Mouse (Mus musculus): Measurements from ENCODE around the gene Ddrgk1.
"Not testable (repeated sequence)": the region's sequence is repeated elsewhere in the genome, so short reads cannot be mapped to it uniquely, and the experiment has no call there.

Gene Ddrgk1

DNA sequence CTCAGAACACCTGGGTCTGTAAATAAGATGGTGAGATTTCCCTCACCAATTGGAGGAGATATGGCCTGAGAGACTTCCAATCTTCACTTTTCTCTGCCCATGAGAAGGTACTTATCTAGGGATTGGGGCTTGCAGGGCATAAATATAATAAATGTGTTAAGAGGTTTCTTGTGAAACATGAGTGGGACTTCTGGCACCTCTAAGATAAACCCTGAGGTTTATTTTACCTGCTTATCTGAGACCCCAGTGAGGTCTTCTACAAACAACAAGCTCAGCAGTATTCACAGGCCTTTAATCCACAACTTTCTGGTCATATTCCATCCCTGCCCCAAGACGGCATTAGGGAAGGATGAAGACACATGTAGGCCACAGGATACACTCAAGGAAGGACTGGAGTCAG, 10.7 kb downstream of the Ddrgk1 start:
- no peak for DNase-seq (ENCODE audit: extremely low read depth, low read depth, low spot score)

GRCm38 (mm10) chr2:130653303-130653702, 11.2 kb downstream of the Ddrgk1 start:
- no peak for DNase-seq (ENCODE audit: extremely low read depth, low read depth, low spot score)

DNA sequence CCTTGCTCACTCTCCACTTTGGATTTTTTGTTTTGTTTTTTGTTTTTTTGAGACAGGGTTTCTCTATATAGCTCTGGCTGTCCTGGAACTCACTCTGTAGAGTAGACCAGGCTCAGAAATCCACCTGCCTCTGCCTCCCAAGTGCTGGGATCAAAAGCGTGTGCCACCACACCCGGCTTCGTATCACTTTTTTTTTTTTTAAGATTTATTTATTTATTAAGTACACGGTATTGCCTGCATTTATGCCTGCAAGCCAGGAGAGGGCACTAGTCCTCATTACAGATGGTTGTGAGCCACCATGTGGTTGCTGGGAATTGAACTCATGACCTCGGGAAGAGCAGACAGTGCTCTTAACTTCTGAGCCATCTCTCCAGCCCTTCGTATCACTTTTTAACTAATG, 15.4 kb downstream of the Ddrgk1 start:
- DNase-seq (ENCODE audit: extremely low read depth, low read depth, low spot score), result not testable (repeated sequence)

DNA sequence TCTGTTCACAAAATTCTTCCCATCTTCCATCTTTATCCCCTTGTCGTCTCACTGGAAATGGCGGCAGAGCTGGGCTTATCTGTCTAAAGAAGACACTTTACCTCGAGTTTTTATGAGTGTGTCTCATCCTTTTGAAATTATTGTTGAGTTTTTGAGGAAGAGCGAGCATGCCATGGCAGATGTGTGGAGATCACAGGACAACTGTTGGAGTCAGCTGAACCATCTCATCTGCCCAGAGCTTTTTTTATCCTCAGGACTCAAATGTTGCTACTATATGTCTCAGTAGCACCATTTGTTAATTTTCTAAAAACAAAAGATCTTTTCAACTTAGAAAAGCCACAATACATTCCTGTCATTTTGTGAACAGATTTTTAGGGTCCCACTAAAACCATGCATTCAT, 19.3 kb downstream of the Ddrgk1 start:
- no peak for DNase-seq (ENCODE audit: extremely low read depth, low read depth, low spot score)

- no peak for DNase-seq (ENCODE audit: extremely low read depth, low read depth, low spot score)
Measured at GRCm38 (mm10) chr2:130642684-130643369, 21.6 kb downstream of the Ddrgk1 start, which contains the start of gene Lzts3. Gene Lzts3, minus strand, starts transcription at chr2:130642803.

DNA sequence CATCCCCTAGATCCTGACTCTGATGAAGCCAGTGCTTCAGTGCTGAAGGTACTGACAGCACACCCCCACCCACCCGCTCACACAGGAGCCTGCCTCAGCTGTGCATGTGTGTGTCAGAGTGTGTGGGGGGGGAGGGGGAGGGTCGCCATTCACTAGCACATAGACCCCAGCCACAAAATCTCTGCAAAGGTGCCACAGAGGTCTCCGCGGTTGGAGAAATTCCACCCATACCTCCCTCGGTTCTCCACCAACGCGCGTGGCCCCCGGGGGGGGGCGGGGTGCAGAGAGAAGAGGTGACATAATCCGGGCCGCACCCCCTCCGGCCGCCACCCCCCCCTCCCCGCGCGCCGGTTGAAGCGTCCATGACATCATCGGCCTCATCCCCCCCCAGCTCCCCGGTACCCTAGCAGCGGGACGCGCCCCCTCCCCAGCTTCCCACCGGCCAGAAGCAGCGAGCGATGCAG, 22.2 kb downstream of the Ddrgk1 start:
- DNase-seq (ENCODE audit: extremely low read depth, low read depth, low spot score), result no peak

DNA sequence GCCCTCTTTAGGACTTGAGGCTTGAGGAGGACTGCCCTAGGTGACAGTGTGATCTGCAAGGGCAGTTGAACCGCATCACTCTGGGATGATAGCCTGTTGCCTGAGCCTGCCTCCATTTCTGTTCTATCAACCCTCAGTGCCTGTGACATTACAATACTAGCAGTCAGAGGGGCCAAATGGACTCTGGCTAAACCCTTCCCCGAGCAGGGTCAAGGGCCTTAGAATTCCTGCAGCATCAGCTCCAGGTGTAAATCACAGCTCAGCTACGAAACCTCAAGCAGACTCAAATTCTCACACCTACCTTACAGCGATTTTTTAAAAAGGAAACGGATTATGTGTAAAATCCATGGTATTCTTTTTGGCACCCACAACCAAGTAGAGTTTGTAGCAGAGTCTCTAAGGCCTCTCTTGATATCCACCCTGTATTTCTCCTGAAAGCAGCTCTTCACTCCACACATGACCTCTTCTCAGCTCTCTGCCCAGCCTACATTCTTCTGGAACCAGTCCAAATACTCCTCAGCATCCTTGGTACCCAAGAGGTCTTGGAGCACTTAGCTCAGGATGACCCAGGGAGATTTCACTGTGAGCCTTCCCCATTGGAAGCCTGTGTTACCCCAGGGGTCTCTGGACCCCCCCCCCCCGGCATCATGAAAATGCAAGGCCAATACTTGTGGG, 23.0 kb downstream of the Ddrgk1 start:
- DNase-seq (ENCODE audit: extremely low read depth, low read depth, low spot score), result no peak

DNA sequence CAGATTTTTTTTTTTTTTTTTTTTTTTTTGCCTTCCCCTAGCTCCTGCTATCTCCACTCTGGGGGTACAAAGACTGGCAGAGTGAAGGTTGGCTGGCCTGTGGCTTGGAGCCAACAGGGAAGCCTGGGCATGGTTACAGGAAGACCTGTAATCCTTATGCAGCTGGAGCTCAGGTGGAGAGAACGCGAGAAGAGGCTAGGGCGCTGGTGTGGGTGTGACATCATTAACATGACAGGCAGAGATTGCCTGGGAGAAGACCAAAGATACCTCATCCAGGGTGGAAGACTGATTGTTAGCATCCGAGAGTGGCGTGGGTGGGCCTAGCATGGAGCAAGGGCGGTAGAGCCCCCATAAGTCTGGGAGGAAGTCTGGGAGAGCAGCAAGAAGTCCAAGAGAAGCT, 25.2 kb downstream of the Ddrgk1 start:
- DNase-seq (ENCODE audit: extremely low read depth, low read depth, low spot score), result no peak

DNA sequence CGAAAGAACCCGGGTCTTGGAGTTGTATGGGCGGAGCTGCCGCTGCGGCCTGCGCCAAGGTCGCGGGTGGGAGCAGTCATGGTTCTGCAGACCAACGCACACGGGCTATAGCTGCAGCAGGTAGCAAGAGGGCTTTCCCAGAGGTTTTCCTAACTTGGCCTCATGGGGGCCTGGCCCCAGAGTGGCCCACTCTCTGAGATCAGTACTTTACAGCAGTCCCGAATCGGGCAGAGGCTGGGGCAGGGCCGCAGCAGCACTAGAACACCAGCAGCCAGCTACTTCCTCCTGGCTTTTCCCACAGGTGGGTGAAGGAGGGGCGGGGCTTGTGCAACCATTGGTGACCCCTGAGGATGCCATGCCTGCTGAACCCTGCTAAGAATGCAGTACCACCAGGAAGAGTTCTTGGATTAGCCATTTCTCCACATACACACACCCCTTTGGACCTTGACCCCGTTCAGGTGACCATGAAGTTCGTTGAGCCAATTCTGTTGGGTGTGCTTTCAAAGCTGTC, 26.3 kb downstream of the Ddrgk1 start:
- no peak for DNase-seq (ENCODE audit: extremely low read depth, low read depth, low spot score)

DNA sequence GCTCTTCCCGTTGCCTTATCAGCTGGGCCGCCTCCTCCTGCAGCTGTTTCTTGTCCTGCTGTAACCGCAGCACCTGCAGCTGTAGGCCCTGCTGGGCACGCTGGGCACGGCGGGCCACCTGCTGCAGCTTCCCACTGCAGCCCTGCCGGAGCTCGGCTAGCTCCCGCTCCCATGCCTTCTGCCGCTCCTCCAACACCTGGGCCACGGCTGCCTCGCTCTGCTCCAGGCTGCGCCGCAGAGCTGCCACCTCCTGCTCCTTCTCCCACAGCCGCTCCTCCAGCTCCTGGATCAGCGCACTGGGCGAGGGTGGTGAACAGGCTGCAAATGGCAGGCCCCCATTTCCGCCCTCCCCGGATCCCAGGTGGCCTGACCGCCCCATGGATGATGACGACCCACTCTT, 28.6 kb downstream of the Ddrgk1 start:
- DNase-seq (ENCODE audit: extremely low read depth, low read depth, low spot score), result no peak

DNA sequence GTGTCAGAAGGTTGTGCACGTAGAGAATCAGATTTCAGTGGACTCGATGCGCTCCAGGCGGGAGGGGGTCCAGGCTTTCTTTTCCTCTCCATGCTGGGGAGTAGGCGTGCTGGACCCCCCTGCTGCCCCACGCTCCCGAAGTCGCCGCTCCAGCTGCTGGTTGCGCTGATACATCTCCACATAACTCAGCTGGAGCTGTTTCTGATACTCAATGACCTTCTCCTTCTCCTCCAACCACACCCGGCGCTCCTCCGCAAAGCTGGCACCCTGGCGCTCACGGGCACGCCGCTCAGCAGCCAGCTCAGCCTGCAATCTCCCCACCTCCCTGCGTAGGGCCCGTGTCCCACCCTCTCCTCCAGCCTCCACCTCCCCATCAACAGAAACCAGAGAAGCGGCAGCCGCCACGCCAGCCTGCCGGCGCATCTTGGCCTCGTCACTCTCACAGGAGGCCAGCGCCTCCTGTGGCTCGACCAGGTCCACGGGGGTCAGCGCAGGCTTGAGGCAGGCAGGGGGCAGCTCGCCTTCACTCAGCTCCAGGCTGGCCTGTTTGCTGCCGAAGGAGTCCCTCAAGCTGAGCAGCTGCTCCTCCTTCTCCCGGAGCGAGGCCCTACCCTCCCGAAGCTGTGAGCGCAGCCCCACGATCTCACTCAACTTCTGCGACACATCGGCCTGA, 29.6 kb downstream of the Ddrgk1 start:
- DNase-seq (ENCODE audit: extremely low read depth, low read depth, low spot score), result no peak

DNA sequence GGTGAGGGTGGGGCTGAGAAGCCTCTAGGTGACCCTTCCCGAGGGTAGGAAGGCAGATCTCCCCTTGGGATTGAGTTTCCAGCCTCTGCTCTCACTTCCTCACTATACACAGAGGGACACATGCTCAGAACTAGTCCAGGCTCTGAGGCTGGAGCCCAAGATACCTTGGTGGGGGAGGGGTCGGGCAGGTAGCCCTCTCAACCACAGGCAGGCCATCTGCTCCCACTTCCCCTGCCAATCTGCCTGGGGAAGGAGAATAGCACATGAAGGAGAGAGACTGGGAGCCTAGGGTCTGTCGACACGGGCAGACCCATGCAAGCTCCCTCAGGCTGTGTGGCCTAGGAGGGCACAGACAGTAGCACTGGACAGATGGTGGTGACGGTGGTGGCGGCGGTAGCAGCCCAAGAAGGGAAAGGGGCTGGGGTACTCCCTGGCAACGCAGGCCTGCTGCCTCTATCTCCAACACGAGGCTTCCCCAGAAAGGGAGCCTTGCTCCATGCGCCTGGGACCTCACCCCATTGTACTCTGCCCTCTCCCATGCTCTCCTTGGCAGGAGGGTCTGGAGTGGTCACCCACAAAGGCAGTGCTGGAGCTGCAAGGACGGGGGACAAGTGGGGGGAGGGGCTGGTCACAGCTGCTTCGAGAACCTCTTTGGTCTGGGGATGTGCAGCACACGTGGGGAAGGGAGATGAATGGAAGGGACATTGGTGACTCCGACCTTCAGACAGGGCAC, 30.3 kb downstream of the Ddrgk1 start:
- no peak for DNase-seq (ENCODE audit: extremely low read depth, low read depth, low spot score)

DNA sequence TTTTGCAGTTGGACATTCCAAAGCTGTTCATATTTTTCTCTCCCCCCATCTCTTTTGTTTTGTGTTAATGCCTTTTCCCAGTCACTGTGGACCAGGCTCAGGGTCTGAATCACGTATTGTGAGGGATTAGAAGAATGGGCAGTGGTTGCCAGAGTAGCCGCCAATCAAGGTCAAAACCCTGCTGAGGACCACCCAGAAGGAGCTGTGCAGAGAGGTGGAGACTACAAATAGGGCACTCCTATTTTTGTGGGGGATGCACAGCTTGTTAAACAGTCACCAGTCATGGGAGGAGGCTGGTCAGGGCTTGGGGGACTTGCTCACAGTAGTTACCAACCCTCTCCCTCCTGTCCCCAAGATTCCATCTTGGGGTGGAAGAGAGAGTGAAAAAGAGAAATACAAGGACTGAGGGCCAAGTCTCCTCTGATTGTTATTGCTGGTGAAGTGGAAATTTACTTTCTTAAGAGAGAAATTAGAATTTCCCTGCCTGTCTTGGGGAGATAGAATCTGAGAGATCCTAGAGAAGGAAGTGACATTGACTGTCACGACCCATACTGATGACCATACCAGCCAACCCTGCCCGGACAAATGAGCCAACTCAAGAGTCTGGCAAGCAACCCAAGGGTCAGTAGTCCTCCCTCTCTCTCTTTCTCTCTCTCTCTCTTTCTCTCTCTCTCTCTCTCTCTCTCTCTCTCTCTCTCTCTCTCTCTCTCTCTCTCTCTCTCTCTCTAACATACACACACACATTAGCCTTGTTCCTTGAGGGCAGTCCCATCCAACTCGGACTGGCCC, 31.4 kb downstream of the Ddrgk1 start:
- no peak for DNase-seq (ENCODE audit: extremely low read depth, low read depth, low spot score)

- DNase-seq (ENCODE audit: extremely low read depth, low read depth, low spot score), result no peak
Measured at GRCm38 (mm10) chr2:130632416-130632815, 32.0 kb downstream of the Ddrgk1 start.

DNA sequence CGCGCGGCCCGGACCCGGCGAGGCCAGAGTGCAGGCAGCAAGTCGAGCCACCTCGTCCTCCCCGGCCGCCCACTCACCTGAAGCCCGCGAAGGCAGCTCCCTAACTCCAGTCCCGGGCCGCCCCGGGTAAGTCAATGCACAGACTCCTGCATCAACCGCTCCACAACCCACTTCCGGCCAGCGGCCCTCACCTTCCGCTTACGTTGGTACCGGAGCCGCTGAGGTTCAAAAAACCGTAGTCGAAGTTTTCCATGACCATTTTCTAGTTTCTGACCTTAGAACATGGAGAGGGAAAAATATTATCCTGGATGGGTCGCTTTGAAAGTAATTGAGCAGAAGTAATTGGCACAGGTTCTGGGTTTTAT, 34.6 kb downstream of the Ddrgk1 start, which contains the start of the genes Fastkd5 and Ubox5:
TSS of gene Fastkd5 (minus strand) at position 189 of the 365 bp plus-strand sequence.
TSS of gene Ubox5 (minus strand) at position 200 of the 365 bp plus-strand sequence.
- DNase-seq (ENCODE audit: extremely low read depth, low read depth, low spot score), result peak; percentile 14

DNA sequence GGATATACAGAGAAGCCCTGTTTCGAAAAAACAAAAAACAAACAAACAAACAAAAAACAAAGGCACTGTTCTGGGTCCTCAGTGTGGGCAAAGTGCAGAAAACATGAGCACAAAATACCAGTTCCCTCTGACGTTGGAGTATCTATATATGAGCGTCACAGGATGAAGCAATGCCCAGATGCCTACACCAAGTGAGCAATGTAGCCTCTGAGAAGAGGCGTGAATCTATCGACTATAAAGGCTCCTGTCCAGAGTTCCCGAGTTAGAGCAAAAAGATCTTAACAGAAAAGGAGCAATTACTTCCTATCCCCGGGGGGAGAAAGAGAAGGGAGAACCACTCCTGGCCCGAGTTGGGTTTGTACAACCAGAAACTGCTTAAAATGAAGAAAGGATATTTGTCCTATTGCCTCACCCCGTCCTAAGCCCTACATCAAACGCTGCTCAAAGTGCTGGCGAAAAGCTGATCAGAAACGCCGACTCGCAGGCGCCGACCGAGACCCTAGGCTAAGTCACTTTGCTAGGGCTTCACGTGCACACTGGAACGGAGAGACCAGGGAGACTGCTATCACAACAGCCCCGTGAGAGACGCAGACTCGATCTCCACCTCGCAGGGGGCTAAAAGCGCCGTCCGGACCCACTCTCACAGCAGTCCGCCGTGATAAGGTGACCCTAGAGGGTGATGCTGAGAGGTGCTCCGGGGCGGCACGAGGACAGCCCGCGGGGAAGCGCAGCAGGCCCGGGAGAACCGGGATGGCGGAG, 35.2 kb downstream of the Ddrgk1 start:
- DNase-seq (ENCODE audit: extremely low read depth, low read depth, low spot score), result no peak

DNA sequence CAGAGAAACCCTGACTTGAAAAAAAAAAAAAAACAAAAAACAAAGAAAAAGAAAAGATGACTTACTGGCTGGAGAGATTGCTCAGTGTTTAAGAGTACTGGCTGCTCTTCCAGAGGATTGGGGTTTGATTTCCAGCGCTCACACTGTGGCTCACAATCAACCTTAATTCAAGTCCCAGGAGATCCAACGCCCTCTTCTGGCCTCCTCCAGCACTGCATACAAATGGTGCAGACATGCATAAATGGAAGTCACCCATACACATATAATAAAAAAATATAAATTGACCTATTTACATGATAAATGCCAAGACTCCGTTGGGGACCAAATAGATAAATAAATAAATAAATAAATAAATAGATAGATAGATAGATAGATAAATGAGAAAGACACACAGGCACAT, 36.0 kb downstream of the Ddrgk1 start:
- no peak for DNase-seq (ENCODE audit: extremely low read depth, low read depth, low spot score)

DNA sequence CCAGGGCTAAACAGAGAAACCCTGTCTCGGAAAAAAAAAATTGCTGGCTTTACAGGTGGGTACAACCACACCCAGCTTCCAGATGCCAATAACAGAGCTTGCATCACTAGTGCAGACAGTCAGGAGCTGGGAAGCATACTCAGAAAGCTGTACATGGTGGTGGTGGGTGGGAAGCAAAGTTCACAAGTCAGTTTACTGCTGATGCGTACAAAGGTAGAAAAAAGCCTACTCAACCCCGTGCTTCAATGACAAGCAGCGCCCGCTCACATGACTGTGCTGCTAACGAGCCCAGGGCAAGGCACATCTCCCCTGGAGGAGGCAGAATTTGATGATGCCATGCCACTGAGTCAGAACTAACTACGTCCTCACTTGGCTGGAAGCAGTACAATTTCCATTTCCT, 45.5 kb downstream of the Ddrgk1 start:
- DNase-seq (ENCODE audit: extremely low read depth, low read depth, low spot score), result no peak

GRCm38 (mm10) chr2:130613091-130613490, 51.4 kb downstream of the Ddrgk1 start:
- DNase-seq (ENCODE audit: extremely low read depth, low read depth, low spot score), result no peak

Data from fat pad, adult 2 months (tissue).